Mouse (Mus musculus): Measurements from ENCODE around the gene Tcf12. TPM values are rescaled to one million over a fixed set of nuclear protein-coding genes. Genes with fewer than 3 reads are reported as not detected.

The Tcf12 gene
- polyA plus RNA-seq, 1 experiment from 2014 or later = 8.2 TPM

GRCm38 (mm10) chr9:71798176-71798575 is 313.5 kb downstream of the Tcf12 start:
- H3K4me3 ChIP-seq (ENCODE audit: low read depth, low read length) = no peak overlapping the region
- no peaks in the 10 kb centered on the region for H3K9me3 ChIP-seq (replicated peaks; ENCODE audit: control insufficient read depth, low read length)
- H3K27me3 ChIP-seq (ENCODE audit: control insufficient read depth, insufficient read depth, low read depth, low read length) = no peaks in the 10 kb centered on the region
- no peak overlapping the region for H3K4me2 ChIP-seq (ENCODE audit: low read depth, low read length)
- 62% methylated on average over 5 of the region's 5 CpGs for WGBS (ENCODE audit: insufficient replicate concordance)
- no peak overlapping the region for H3K9ac ChIP-seq (ENCODE audit: low read depth, low read length)
- H3K27ac ChIP-seq (ENCODE audit: low read length) = no peak overlapping the region
- no peak for ATAC-seq (ENCODE audit: low read depth)
- no peaks in the 10 kb centered on the region for H3K36me3 ChIP-seq (ENCODE audit: control insufficient read depth, insufficient read depth)
- H3K4me1 ChIP-seq (ENCODE audit: control insufficient read depth, low read depth, low read length) = no peaks in the 10 kb centered on the region

Small RNA genes within 50 kb of the gene (microRNA-seq; reads per million reads assigned to microRNA genes)
- gene Gm27450 = not detected

Other genes with a start within 250 kb of the Tcf12 start
- 13.9 and 14.3 TPM in 2 replicates for gene Zfp280d, start 163.0 kb upstream of the Tcf12 start, polyA plus RNA-seq (2015; fragmentation: Nextera tagmentation; extraction: Ambion mirVana)